Mouse (Mus musculus) limb, embryonic 13.5 days (tissue): ENCODE results near the gene Hnrnpa3. TPM values are rescaled to one million over a fixed set of nuclear protein-coding genes. Genes with fewer than 3 reads are reported as not detected.
A peak's percentile ranks its signal among the peaks of the same experiment; 100 is the strongest.

Source experiments
- ATAC-seq: fragments of 200-750 bp; cut with Nextera tagmentation; 2 replicates; pipeline ENCODE4 v1.8.0; 2017; ENCODE audit warnings: low read depth, moderate number of reproducible peaks, moderate TSS enrichment; ENCODE audit not compliant: low FRiP score
- H3K27ac ChIP-seq: fragments of 300-500 bp; sonication (generic); 2 replicates; pipeline ENCODE4 v1.5.1; 2015; ENCODE audit warnings: inconsistent platforms, mild to moderate bottlenecking, moderate library complexity
- H3K27me3 ChIP-seq: fragments of 300-500 bp; sonication (generic); 2 replicates; pipeline ENCODE4 v1.6.1; 2015; ENCODE audit warnings: mild to moderate bottlenecking, inconsistent platforms
- H3K36me3 ChIP-seq: fragments of 300-500 bp; sonication (generic); 2 replicates; pipeline ENCODE4 v1.6.1; 2015; ENCODE audit warnings: inconsistent platforms, mild to moderate bottlenecking, moderate library complexity
- H3K4me1 ChIP-seq: fragments of 300-500 bp; sonication (generic); 2 replicates; pipeline ENCODE4 v1.6.1; 2015; ENCODE audit warnings: inconsistent platforms
- H3K4me2 ChIP-seq: fragments of 300-500 bp; sonication (generic); replicated peaks from 2 replicates; pipeline ENCODE4 v1.6.1; 2015; ENCODE audit warnings: inconsistent platforms, mild to moderate bottlenecking, moderate library complexity
- H3K4me3 ChIP-seq: fragments of 300-500 bp; sonication (generic); 2 replicates; pipeline ENCODE4 v1.5.1; 2015; ENCODE audit warnings: moderate library complexity, mild to moderate bottlenecking, inconsistent platforms
- H3K9ac ChIP-seq: fragments of 300-500 bp; sonication (generic); 2 replicates; pipeline ENCODE4 v1.6.1; 2015; ENCODE audit warnings: mild to moderate bottlenecking, inconsistent platforms
- H3K9me3 ChIP-seq: fragments of 300-500 bp; sonication (generic); 2 replicates; pipeline ENCODE4 v1.6.1; 2016; ENCODE audit warnings: inconsistent platforms
- WGBS: fragments of 180-500 bp; shearing (Covaris S2); methylation state at CpG from one replicate; pipeline ENCODE4 v1.1.7; 2015; 5-methylcytosine and 5-hydroxymethylcytosine counted together
- polyA plus RNA-seq: library from polyadenylated mRNA; unstranded; fragments of >200 nt; fragmentation: Nextera tagmentation; extraction: Ambion mirVana; gene quantifications from 2 replicates; pipeline ENCODE4 v1.2.1, GENCODE M21; 2015

Hnrnpa3 gene
- polyA plus RNA-seq, 1 experiment from 2014 or later: 344 TPM

DNA sequence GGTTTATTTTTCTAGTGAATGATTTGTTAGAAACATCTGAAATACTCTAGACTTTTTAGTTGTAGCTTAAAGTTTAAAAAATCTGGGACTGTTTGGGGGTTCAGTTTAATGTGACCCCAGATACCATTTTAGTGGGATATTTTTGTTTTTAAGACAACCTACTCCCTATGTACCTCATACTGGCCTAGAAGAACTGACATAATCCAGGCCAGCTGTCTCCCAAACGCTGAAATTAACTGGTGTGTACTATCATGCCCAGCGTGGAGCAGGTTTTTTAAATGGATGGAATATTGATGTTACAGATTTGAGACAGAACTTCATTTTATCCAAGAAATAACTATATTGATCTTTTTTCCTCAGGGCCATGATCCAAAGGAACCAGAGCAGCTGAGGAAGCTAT lies 2.0 kb downstream of the Hnrnpa3 start:
- Histone ChIP-seq H3K27ac (peak overlapping the region; percentile 10; the same call in 1 of the 2 replicates), H3K4me3 (peak overlapping the region; percentile 97), H3K36me3 (peaks cover 33% of the 10 kb centered on the region), H3K4me1 (peaks cover 24% of the 10 kb centered on the region), H3K27me3 (no peaks in the 10 kb centered on the region), H3K4me2 (peak overlapping the region; percentile 91), H3K9ac (peak overlapping the region; percentile 98), H3K9me3 (no peaks in the 10 kb centered on the region)
- no peak for ATAC-seq
- 22% methylated on average over 2 of the region's 2 CpGs for WGBS

DNA sequence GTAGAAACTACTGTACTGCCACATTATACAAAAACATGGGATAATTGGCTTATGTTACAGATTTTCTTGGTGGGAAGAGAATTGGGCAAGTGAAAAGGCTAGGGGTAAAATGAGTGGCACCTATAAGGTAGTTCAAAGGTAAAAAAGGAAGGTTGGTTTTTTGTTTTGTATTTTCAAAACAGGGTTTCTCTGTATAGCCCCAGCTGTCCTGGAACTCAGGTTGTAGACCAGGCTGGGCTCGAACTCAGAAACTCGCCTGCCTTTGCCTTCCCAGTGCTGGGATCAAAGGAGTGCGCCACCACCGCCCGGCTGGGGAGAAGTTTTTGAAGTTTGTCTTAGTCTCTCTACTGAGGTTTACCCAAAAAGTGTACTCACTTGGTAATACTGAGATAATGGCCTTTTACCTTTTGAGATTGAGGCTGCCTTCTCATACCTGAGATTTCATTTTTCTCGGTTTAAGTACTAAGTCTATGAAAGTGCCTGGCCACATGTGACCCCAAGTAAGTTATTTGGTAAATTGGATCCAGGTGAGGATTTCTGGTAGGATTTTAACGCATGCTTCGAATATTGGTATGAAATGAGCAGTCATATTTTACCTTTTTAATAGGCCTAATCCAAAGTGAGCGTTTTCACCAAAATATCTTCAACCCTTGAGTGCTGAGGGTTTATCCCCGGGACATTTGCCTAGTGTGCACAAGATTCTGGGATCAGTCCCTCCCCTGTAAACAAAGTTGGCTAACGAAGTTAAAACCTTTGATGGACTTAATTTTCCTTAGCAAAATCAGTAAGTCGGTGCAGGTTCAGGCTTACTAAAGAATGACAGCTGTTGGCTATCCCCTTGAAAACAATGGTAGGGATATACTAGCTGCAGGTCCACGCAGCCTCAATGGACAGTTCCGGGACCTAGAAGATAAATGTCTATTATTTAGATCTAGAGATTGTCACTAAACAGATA lies 10.7 kb downstream of the Hnrnpa3 start:
- Histone ChIP-seq H3K4me2 (no peak overlapping the region), H3K27ac (0 out of 2 replicates have a peak overlapping the region, but pooled peaks have one; percentile 33), H3K36me3 (peaks cover 12% of the 10 kb centered on the region), H3K4me1 (no peaks in the 10 kb centered on the region), H3K9ac (no peak overlapping the region), H3K9me3 (no peaks in the 10 kb centered on the region), H3K4me3 (no peak overlapping the region), H3K27me3 (no peaks in the 10 kb centered on the region)
- no peak for ATAC-seq
- 32% methylated on average over 14 of the region's 14 CpGs for WGBS

DNA sequence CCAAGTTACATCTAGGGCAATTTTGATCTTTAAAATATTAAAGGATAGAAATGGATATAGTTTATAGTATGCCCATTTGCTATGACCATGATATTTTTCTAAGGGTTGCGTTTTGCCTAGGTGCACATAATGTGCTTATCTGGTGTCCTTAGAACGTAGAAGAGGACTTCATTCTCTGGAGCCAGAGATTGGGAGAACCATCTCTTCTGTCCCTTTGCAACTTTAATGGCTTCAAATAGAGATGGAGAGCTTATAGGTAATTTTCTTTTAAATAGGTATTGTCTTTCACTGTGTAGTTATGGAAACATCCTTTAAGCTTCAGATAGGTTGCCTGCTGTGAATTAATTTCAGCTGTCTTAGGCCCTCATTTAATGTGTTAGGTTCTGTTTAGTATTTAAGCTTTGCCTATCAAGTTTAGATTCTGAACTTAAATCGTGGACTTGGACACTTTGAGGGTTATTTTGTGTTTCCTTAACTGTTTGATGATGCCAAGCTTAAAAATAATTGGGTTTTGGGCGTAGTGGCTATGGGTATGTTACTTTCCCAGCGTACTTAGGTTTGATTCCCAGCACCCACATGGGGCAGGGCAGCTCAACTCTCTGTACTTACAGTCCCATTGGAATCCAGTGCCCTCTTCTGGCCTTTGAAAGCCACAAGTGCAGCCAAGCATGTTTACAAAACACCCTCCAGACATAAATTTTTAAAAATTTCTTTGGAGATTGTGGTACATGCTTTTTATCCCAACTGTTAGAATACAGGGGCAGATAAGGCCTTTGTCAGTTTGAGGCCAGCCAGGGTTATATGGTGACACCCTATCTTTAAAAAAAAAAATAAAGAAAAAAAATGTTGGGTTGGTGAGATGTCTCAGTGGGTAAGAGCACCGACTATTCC lies 11.6 kb downstream of the Hnrnpa3 start:
- H3K36me3 ChIP-seq: peaks cover 13% of the 10 kb centered on the region
- no peak overlapping the region for H3K4me3 ChIP-seq
- H3K27me3 ChIP-seq: no peaks in the 10 kb centered on the region
- no peaks in the 10 kb centered on the region for H3K4me1 ChIP-seq
- H3K9ac ChIP-seq: no peak overlapping the region
- ATAC-seq: no peak
- no peak overlapping the region for H3K4me2 ChIP-seq
- no peak overlapping the region for H3K27ac ChIP-seq
- H3K9me3 ChIP-seq: no peaks in the 10 kb centered on the region
- 80% methylated on average over 6 of the region's 6 CpGs for WGBS

GRCm38 (mm10) chr2:75671337-75671660 lies 12.2 kb downstream of the Hnrnpa3 start:
- H3K4me3 ChIP-seq: no peak overlapping the region
- ATAC-seq: no peak
- no peak overlapping the region for H3K4me2 ChIP-seq
- H3K36me3 ChIP-seq: peaks cover 19% of the 10 kb centered on the region
- 79% methylated on average over 2 of the region's 2 CpGs for WGBS
- H3K27ac ChIP-seq: no peak overlapping the region
- no peaks in the 10 kb centered on the region for H3K9me3 ChIP-seq
- no peaks in the 10 kb centered on the region for H3K27me3 ChIP-seq
- no peak overlapping the region for H3K9ac ChIP-seq
- H3K4me1 ChIP-seq: no peaks in the 10 kb centered on the region

- H3K4me2 ChIP-seq: no peak overlapping the region
- no peak overlapping the region for H3K4me3 ChIP-seq
- no peaks in the 10 kb centered on the region for H3K9me3 ChIP-seq
- H3K4me1 ChIP-seq: no peaks in the 10 kb centered on the region
- H3K9ac ChIP-seq: no peak overlapping the region
- no peak overlapping the region for H3K27ac ChIP-seq
- WGBS: 60% methylated on average over 3 of the region's 3 CpGs
- H3K36me3 ChIP-seq: peaks cover 30% of the 10 kb centered on the region
- no peak for ATAC-seq
- no peaks in the 10 kb centered on the region for H3K27me3 ChIP-seq
Measured at GRCm38 (mm10) chr2:75672561-75672960, 13.5 kb downstream of the Hnrnpa3 start.

DNA sequence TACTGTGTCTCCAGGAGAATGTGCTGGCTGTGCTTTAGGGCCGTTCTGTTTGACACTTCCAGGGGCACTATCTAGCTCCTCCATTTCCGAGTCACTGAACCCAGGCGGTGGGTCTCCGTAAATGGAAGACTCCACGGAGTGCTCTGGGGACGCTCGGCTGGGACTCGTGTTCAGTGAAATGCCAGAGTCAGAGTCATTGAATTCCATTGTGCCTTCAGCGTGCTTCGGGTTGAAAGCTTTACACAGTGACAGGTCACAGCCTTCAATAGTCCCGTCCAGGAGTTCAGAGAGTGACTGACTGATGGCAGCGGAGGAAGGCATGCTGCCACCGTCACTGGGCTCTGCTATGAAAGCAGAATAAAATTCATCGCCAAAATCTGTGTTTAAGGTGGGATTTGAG lies 17.5 kb downstream of the Hnrnpa3 start:
- H3K4me3 ChIP-seq: no peak overlapping the region
- no peak overlapping the region for H3K27ac ChIP-seq
- no peaks in the 10 kb centered on the region for H3K27me3 ChIP-seq
- 91% methylated on average over 14 of the region's 14 CpGs for WGBS
- ATAC-seq: no peak
- no peak overlapping the region for H3K9ac ChIP-seq
- H3K9me3 ChIP-seq: no peaks in the 10 kb centered on the region
- peaks cover 10% of the 10 kb centered on the region for H3K4me1 ChIP-seq
- peaks cover 40% of the 10 kb centered on the region for H3K36me3 ChIP-seq
- H3K4me2 ChIP-seq: no peak overlapping the region

- 92% methylated on average over 8 of the region's 8 CpGs for WGBS
- H3K36me3 ChIP-seq: peaks cover 30% of the 10 kb centered on the region
- no peaks in the 10 kb centered on the region for H3K9me3 ChIP-seq
- H3K27me3 ChIP-seq: no peaks in the 10 kb centered on the region
- H3K4me2 ChIP-seq: no peak overlapping the region
- no peak for ATAC-seq
- H3K4me1 ChIP-seq: peaks cover 29% of the 10 kb centered on the region
- H3K9ac ChIP-seq: no peak overlapping the region
- H3K27ac ChIP-seq: no peak overlapping the region
- H3K4me3 ChIP-seq: no peak overlapping the region
Measured at GRCm38 (mm10) chr2:75679947-75680346, 20.9 kb downstream of the Hnrnpa3 start.

- 18% methylated on average over 7 of the region's 7 CpGs for WGBS
- ATAC-seq: peak; percentile 87; the same call in 1 of the 2 replicates
- H3K9ac ChIP-seq: no peak overlapping the region
- peaks cover 40% of the 10 kb centered on the region for H3K4me1 ChIP-seq
- no peaks in the 10 kb centered on the region for H3K9me3 ChIP-seq
- H3K27ac ChIP-seq: peak overlapping the region; percentile 69
- peak overlapping the region; percentile 25; the same call in 1 of the 2 replicates for H3K4me2 ChIP-seq
- H3K27me3 ChIP-seq: no peaks in the 10 kb centered on the region
- peaks cover 19% of the 10 kb centered on the region for H3K36me3 ChIP-seq
- no peak overlapping the region for H3K4me3 ChIP-seq
Measured at GRCm38 (mm10) chr2:75681439-75681838, 22.4 kb downstream of the Hnrnpa3 start.

GRCm38 (mm10) chr2:75682978-75683709 lies 24.1 kb downstream of the Hnrnpa3 start:
- ATAC-seq: no peak
- 67% methylated on average over 15 of the region's 15 CpGs for WGBS

DNA sequence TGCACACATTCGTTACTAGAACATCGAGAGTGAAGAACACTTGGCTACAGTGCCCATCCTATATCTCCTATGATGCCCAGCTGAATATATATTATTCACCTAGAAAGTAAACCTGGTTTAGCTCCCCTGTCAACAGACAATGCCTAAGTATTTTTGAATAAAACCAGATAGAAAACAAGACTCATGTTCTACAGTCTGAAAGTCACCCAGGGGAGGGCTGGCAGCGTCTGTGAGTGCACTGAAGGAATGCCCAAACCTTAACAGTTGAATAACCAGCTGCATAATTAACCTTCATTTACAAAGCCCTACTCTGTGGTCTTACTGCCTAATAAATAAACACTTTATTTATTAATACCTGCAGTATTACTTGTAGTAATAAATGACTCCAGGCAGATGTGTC lies 25.5 kb downstream of the Hnrnpa3 start:
- Histone ChIP-seq H3K4me2 (no peak overlapping the region), H3K4me1 (peaks cover 45% of the 10 kb centered on the region), H3K9me3 (no peaks in the 10 kb centered on the region), H3K27me3 (no peaks in the 10 kb centered on the region), H3K27ac (no peak overlapping the region), H3K4me3 (no peak overlapping the region), H3K9ac (no peak overlapping the region), H3K36me3 (no peaks in the 10 kb centered on the region)
- no peak for ATAC-seq
- 65% methylated on average over 3 of the region's 3 CpGs for WGBS

More at GRCm38 (mm10) chr2:75682978-75683709, 24.1 kb downstream of the Hnrnpa3 start:
- no peak overlapping the region for H3K4me3 ChIP-seq
- no peak overlapping the region; the same call in 1 of the 2 replicates for H3K9ac ChIP-seq
- peaks cover 40% of the 10 kb centered on the region for H3K4me1 ChIP-seq
- H3K4me2 ChIP-seq: 0 out of 2 replicates have a peak overlapping the region, but pooled peaks have one; percentile 15
- H3K36me3 ChIP-seq: peaks cover 8% of the 10 kb centered on the region
- 0 out of 2 replicates have a peak overlapping the region, but pooled peaks have one; percentile 12 for H3K27ac ChIP-seq
- no peaks in the 10 kb centered on the region for H3K27me3 ChIP-seq
- no peaks in the 10 kb centered on the region for H3K9me3 ChIP-seq

- no peak overlapping the region for H3K27ac ChIP-seq
- WGBS: 57% methylated on average over 6 of the region's 6 CpGs
Measured at GRCm38 (mm10) chr2:75685458-75685861, 26.4 kb downstream of the Hnrnpa3 start.

More at GRCm38 (mm10) chr2:75685458-75685861, 26.4 kb downstream of the Hnrnpa3 start:
- Histone ChIP-seq H3K4me2 (no peak overlapping the region), H3K27me3 (no peaks in the 10 kb centered on the region), H3K4me3 (no peak overlapping the region), H3K9ac (no peak overlapping the region), H3K9me3 (no peaks in the 10 kb centered on the region), H3K4me1 (peaks cover 47% of the 10 kb centered on the region), H3K36me3 (no peaks in the 10 kb centered on the region)
- ATAC-seq: no peak
